Comparison of ENCODE assay signal across 17 mouse cellular contexts in genomic region chr2:32065371-32065791, GRCm38 (mm10). TPM values are rescaled to one million over a fixed set of nuclear protein-coding genes. Genes with fewer than 3 reads are reported as not detected.
DNase-seq lines count a peak whose midpoint lies in the region; ATAC-seq lines count a peak whose summit lies in the region.
"Had no signal": no experiment of that assay in that cellular context is flagged by ENCODE, and none has a peak within 500 bp of the region (broad histone marks: within the 10 kb centered on the region; RNA-seq: fewer than 3 reads in every experiment).

No protein-coding gene starts in this region.

- no peak for DNase-seq in heart, postnatal 36 days
- DNase-seq in B cell, adult 2 months: peak; percentile 42 to 47
- no peak for DNase-seq in adrenal gland, postnatal 10 days
- no peak for DNase-seq in testis, postnatal 14 days (ENCODE audit: low spot score)
- no peak for DNase-seq in cerebellum, postnatal 25 days
- DNase-seq: adrenal gland, adult 2 months; cerebellum, adult 9-11 months; gastrocnemius, postnatal 36 days; lung, postnatal 36 days had no signal

- peak overlapping the region; percentile 94 for H3K27ac ChIP-seq in heart, embryonic 15.5 days
- H3K27ac ChIP-seq: kidney, embryonic 15.5 days; layer of hippocampus, adult 2 months; midbrain, embryonic 12.5 days; neural tube, embryonic 12.5 days had no signal

- no peak for ATAC-seq in heart, embryonic 15.5 days (replicated peaks; ENCODE audit: insufficient number of reproducible peaks, insufficient read depth, low FRiP score, low read depth)
- peak; percentile 59 for ATAC-seq in CD4-positive, CD25-positive, alpha-beta regulatory T cell, adult 4 months
- peak; percentile 34 for ATAC-seq in neutrophil, adult 5-6 weeks (ENCODE audit: extremely low read depth, insufficient number of reproducible peaks, low FRiP score, poor library complexity, severe bottlenecking)

- no peaks in the 10 kb centered on the region for H3K9me3 ChIP-seq in heart, embryonic 15.5 days (replicated peaks)
- H3K9me3 ChIP-seq: kidney, embryonic 15.5 days; liver, embryonic 15.5 days; midbrain, embryonic 12.5 days; neural tube, embryonic 12.5 days had no signal

- peaks cover 3% of the 10 kb centered on the region; the same call in 1 of the 2 replicates for H3K36me3 ChIP-seq in heart, embryonic 15.5 days
- H3K36me3 ChIP-seq: kidney, embryonic 15.5 days; midbrain, embryonic 12.5 days; neural tube, embryonic 12.5 days had no signal

- no peak overlapping the region for H3K4me2 ChIP-seq in heart, embryonic 15.5 days
- H3K4me2 ChIP-seq: kidney, embryonic 15.5 days; liver, embryonic 15.5 days; midbrain, embryonic 12.5 days; neural tube, embryonic 12.5 days had no signal

- intact Hi-C loops in heart, postnatal 36 days (cut with DNase I): no loop called here

- H3K4me1 ChIP-seq in heart, embryonic 15.5 days (replicated peaks): peaks cover 86% of the 10 kb centered on the region
- H3K4me1 ChIP-seq: neural tube, embryonic 12.5 days had no signal

- H3K4me3 ChIP-seq in heart, embryonic 15.5 days: no peak overlapping the region
- H3K4me3 ChIP-seq: kidney, embryonic 15.5 days; layer of hippocampus, adult 2 months; liver, embryonic 15.5 days; midbrain, embryonic 12.5 days; neural tube, embryonic 12.5 days had no signal

- H3K9ac ChIP-seq in heart, embryonic 15.5 days: no peak overlapping the region
- H3K9ac ChIP-seq: kidney, embryonic 15.5 days; liver, embryonic 15.5 days; midbrain, embryonic 12.5 days; neural tube, embryonic 12.5 days had no signal

- WGBS in heart, embryonic 15.5 days: 45% methylated on average over 5 of the region's 5 CpGs

- H3K27me3 ChIP-seq in heart, embryonic 15.5 days: no peaks in the 10 kb centered on the region
- H3K27me3 ChIP-seq: liver, embryonic 15.5 days had no signal

RNA-seq across cellular contexts. Expression of gene Fam78a, which starts 19.3 kb away (rescaled TPM):
- polyA plus RNA-seq in heart, embryonic 15.5 days (2015; fragmentation: Nextera tagmentation; extraction: Ambion mirVana): 26.7 and 29.1 TPM in 2 replicates
- total RNA-seq in heart, postnatal 36 days (2021): 10 to 100 TPM; 14.3 to 15.8 TPM
- polyA plus RNA-seq in CD4-positive, CD25-positive, alpha-beta regulatory T cell, adult 4 months (2017; shearing (Covaris generic)): 10 to 100 TPM; 22.6 to 24.4 TPM
- total RNA-seq in neutrophil, adult 5-6 weeks (2017): 29.6 and 30.6 TPM in 2 replicates
- total RNA-seq in adrenal gland, postnatal 10 days (2021): 1 to 10 TPM; 3.2 to 5.4 TPM

RNA-seq across cellular contexts. Expression of gene Plpp7, which starts 29.9 kb away (rescaled TPM):
- 15.9 and 16.1 TPM in 2 replicates for polyA plus RNA-seq in heart, embryonic 15.5 days (2015; fragmentation: Nextera tagmentation; extraction: Ambion mirVana)
- total RNA-seq in heart, postnatal 36 days (2021): 10 to 100 TPM; 24.7 to 32.1 TPM
- polyA plus RNA-seq in CD4-positive, CD25-positive, alpha-beta regulatory T cell, adult 4 months (2017; shearing (Covaris generic)): not detected
- 0.37 TPM in 1 of 2 replicates, not detected in the other for total RNA-seq in neutrophil, adult 5-6 weeks (2017)
- total RNA-seq in adrenal gland, postnatal 10 days (2021): 1 to 10 TPM; 3.9 to 8.6 TPM

Comparison
In these comparisons a context has a peak if more than half of its experiments do, and no peak if none do; other contexts are left out.
1. DNase-seq: peak in B cell, adult 2 months (2 of 2); none in heart, postnatal 36 days (0 of 2), adrenal gland, postnatal 10 days (single experiment), testis, postnatal 14 days (single experiment) and cerebellum, postnatal 25 days (0 of 2).